Mouse (Mus musculus): ENCODE measurements at regions not wholly inside any gene's neighbourhood (a gene's known extent, or its start where the extent isn't known, plus 50 kb on each side); places are given as distances from the start of the nearest gene placed in this dataset.

GRCm38 (mm10) chr17:84034801-84035200 is 152.9 kb downstream of the Zfp36l2 start:
- Histone ChIP-seq H3K27me3 (no peaks in the 10 kb centered on the region), H3K9me3 (no peaks in the 10 kb centered on the region), H3K9ac (no peak overlapping the region), H3K36me3 (no peaks in the 10 kb centered on the region), H3K4me3 (no peak overlapping the region), H3K4me2 (no peak overlapping the region), H3K4me1 (peaks cover 29% of the 10 kb centered on the region), H3K27ac (no peak overlapping the region)
- no peak for ATAC-seq (ENCODE audit: borderline replicate concordance, extremely low read depth, low FRiP score, low TSS enrichment)
- WGBS = 97% methylated on average over 1 of the region's 1 CpGs

- Histone ChIP-seq H3K27ac (no peak overlapping the region), H3K4me3 (no peak overlapping the region), H3K36me3 (no peaks in the 10 kb centered on the region), H3K4me1 (peaks cover 28% of the 10 kb centered on the region), H3K9me3 (no peaks in the 10 kb centered on the region), H3K4me2 (no peak overlapping the region), H3K27me3 (no peaks in the 10 kb centered on the region), H3K9ac (no peak overlapping the region)
- WGBS = 85% methylated on average over 8 of the region's 8 CpGs
- no peak for ATAC-seq (ENCODE audit: borderline replicate concordance, extremely low read depth, low FRiP score, low TSS enrichment)
Observed at GRCm38 (mm10) chr17:84032441-84032840, 155.3 kb downstream of the Zfp36l2 start.

GRCm38 (mm10) chr17:84031833-84032232 is 155.9 kb downstream of the Zfp36l2 start:
- H3K36me3 ChIP-seq = no peaks in the 10 kb centered on the region
- H3K27me3 ChIP-seq = no peaks in the 10 kb centered on the region
- H3K4me1 ChIP-seq = peaks cover 28% of the 10 kb centered on the region
- no peak for ATAC-seq (ENCODE audit: borderline replicate concordance, extremely low read depth, low FRiP score, low TSS enrichment)
- H3K4me2 ChIP-seq = no peak overlapping the region
- H3K27ac ChIP-seq = no peak overlapping the region
- 79% methylated on average over 4 of the region's 4 CpGs for WGBS
- H3K9ac ChIP-seq = no peak overlapping the region
- H3K9me3 ChIP-seq = no peaks in the 10 kb centered on the region
- no peak overlapping the region for H3K4me3 ChIP-seq

- Histone ChIP-seq H3K9me3 (no peaks in the 10 kb centered on the region), H3K27me3 (no peaks in the 10 kb centered on the region), H3K4me3 (no peak overlapping the region), H3K4me2 (no peak overlapping the region), H3K9ac (no peak overlapping the region), H3K36me3 (no peaks in the 10 kb centered on the region), H3K4me1 (peaks cover 29% of the 10 kb centered on the region), H3K27ac (0 out of 2 replicates have a peak overlapping the region, but pooled peaks have one; percentile 1)
- ATAC-seq (ENCODE audit: borderline replicate concordance, extremely low read depth, low FRiP score, low TSS enrichment) = no peak
- 49% methylated on average over 6 of the region's 6 CpGs for WGBS
Observed at GRCm38 (mm10) chr17:84031381-84031780, 156.4 kb downstream of the Zfp36l2 start.

- Histone ChIP-seq H3K36me3 (no peaks in the 10 kb centered on the region), H3K4me1 (peaks cover 34% of the 10 kb centered on the region), H3K4me3 (no peak overlapping the region), H3K27me3 (no peaks in the 10 kb centered on the region), H3K9me3 (no peaks in the 10 kb centered on the region), H3K27ac (0 out of 2 replicates have a peak overlapping the region, but pooled peaks have one; percentile 1), H3K9ac (no peak overlapping the region), H3K4me2 (no peak overlapping the region)
- ATAC-seq (ENCODE audit: borderline replicate concordance, extremely low read depth, low FRiP score, low TSS enrichment) = no peak
- WGBS = 85% methylated on average over 5 of the region's 5 CpGs
Observed at GRCm38 (mm10) chr17:84030699-84031098, 157.0 kb downstream of the Zfp36l2 start.

- Histone ChIP-seq H3K4me2 (peak overlapping the region; percentile 48), H3K27me3 (no peaks in the 10 kb centered on the region), H3K9me3 (no peaks in the 10 kb centered on the region), H3K9ac (peak overlapping the region; percentile 15; the same call in 1 of the 2 replicates), H3K4me3 (no peak overlapping the region), H3K4me1 (peaks cover 38% of the 10 kb centered on the region), H3K36me3 (no peaks in the 10 kb centered on the region), H3K27ac (no peak overlapping the region)
- WGBS = 15% methylated on average over 27 of the region's 27 CpGs
- ATAC-seq (ENCODE audit: borderline replicate concordance, extremely low read depth, low FRiP score, low TSS enrichment) = peak; percentile 76
Observed at GRCm38 (mm10) chr17:84028157-84028970, 159.4 kb downstream of the Zfp36l2 start.

- H3K4me2 ChIP-seq = no peak overlapping the region
- no peaks in the 10 kb centered on the region for H3K36me3 ChIP-seq
- WGBS = 60% methylated on average over 9 of the region's 9 CpGs
- H3K4me3 ChIP-seq = no peak overlapping the region
- peaks cover 35% of the 10 kb centered on the region for H3K4me1 ChIP-seq
- peak overlapping the region; percentile 83 for H3K27ac ChIP-seq
- no peak for ATAC-seq (ENCODE audit: borderline replicate concordance, extremely low read depth, low FRiP score, low TSS enrichment)
- H3K27me3 ChIP-seq = no peaks in the 10 kb centered on the region
- H3K9ac ChIP-seq = no peak overlapping the region
- no peaks in the 10 kb centered on the region for H3K9me3 ChIP-seq
Observed at GRCm38 (mm10) chr17:84027275-84027674, 160.5 kb downstream of the Zfp36l2 start.

GRCm38 (mm10) chr17:84026110-84026509 is 161.6 kb downstream of the Zfp36l2 start:
- Histone ChIP-seq H3K36me3 (no peaks in the 10 kb centered on the region), H3K4me3 (no peak overlapping the region), H3K9me3 (no peaks in the 10 kb centered on the region), H3K4me1 (peaks cover 29% of the 10 kb centered on the region), H3K27me3 (no peaks in the 10 kb centered on the region), H3K4me2 (peak overlapping the region; percentile 9; the same call in 1 of the 2 replicates), H3K9ac (no peak overlapping the region), H3K27ac (peak overlapping the region; percentile 83)
- WGBS = 33% methylated on average over 8 of the region's 9 CpGs
- peak; percentile 70 for ATAC-seq (ENCODE audit: borderline replicate concordance, extremely low read depth, low FRiP score, low TSS enrichment)

GRCm38 (mm10) chr17:84022358-84022757 is 165.4 kb downstream of the Zfp36l2 start:
- no peak overlapping the region for H3K27ac ChIP-seq
- no peaks in the 10 kb centered on the region for H3K27me3 ChIP-seq
- H3K4me3 ChIP-seq = no peak overlapping the region
- H3K9me3 ChIP-seq = no peaks in the 10 kb centered on the region
- H3K9ac ChIP-seq = no peak overlapping the region
- no peak for ATAC-seq (ENCODE audit: borderline replicate concordance, extremely low read depth, low FRiP score, low TSS enrichment)
- 79% methylated on average over 7 of the region's 7 CpGs for WGBS
- no peaks in the 10 kb centered on the region for H3K36me3 ChIP-seq
- no peak overlapping the region for H3K4me2 ChIP-seq
- peaks cover 13% of the 10 kb centered on the region for H3K4me1 ChIP-seq

GRCm38 (mm10) chr17:84018817-84019216 is 168.9 kb downstream of the Zfp36l2 start:
- Histone ChIP-seq H3K9ac (no peak overlapping the region), H3K27ac (no peak overlapping the region), H3K27me3 (no peaks in the 10 kb centered on the region), H3K36me3 (no peaks in the 10 kb centered on the region), H3K4me2 (no peak overlapping the region), H3K9me3 (no peaks in the 10 kb centered on the region), H3K4me1 (peaks cover 10% of the 10 kb centered on the region; the same call in 1 of the 2 replicates), H3K4me3 (no peak overlapping the region)
- no peak for ATAC-seq (ENCODE audit: borderline replicate concordance, extremely low read depth, low FRiP score, low TSS enrichment)
- WGBS = 49% methylated on average over 1 of the region's 1 CpGs

- no peaks in the 10 kb centered on the region for H3K36me3 ChIP-seq
- no peaks in the 10 kb centered on the region for H3K9me3 ChIP-seq
- H3K9ac ChIP-seq = no peak overlapping the region
- peaks cover 15% of the 10 kb centered on the region; the same call in 1 of the 2 replicates for H3K4me1 ChIP-seq
- no peak overlapping the region for H3K4me2 ChIP-seq
- 83% methylated on average over 4 of the region's 4 CpGs for WGBS
- H3K4me3 ChIP-seq = no peak overlapping the region
- no peaks in the 10 kb centered on the region for H3K27me3 ChIP-seq
- ATAC-seq (ENCODE audit: borderline replicate concordance, extremely low read depth, low FRiP score, low TSS enrichment) = no peak
- H3K27ac ChIP-seq = no peak overlapping the region
Observed at GRCm38 (mm10) chr17:84017891-84018290, 169.9 kb downstream of the Zfp36l2 start.

GRCm38 (mm10) chr17:84014287-84015039 is 166.7 kb upstream of the Haao start:
- Histone ChIP-seq H3K4me2 (no peak overlapping the region), H3K27ac (peak overlapping the region; percentile 79), H3K4me3 (no peak overlapping the region), H3K36me3 (no peaks in the 10 kb centered on the region), H3K9ac (no peak overlapping the region), H3K4me1 (peaks cover 17% of the 10 kb centered on the region; the same call in 1 of the 2 replicates), H3K27me3 (no peaks in the 10 kb centered on the region), H3K9me3 (no peaks in the 10 kb centered on the region)
- ATAC-seq (ENCODE audit: borderline replicate concordance, extremely low read depth, low FRiP score, low TSS enrichment) = peak; percentile 64
- WGBS = 53% methylated on average over 12 of the region's 12 CpGs
